Mouse (Mus musculus): Measurements from ENCODE around the gene 9930111J21Rik1. TPM values are rescaled to one million over a fixed set of nuclear protein-coding genes. Genes with fewer than 3 reads are reported as not detected.
"Not testable (repeated sequence)": the region's sequence is repeated elsewhere in the genome, so short reads cannot be mapped to it uniquely, and the experiment has no call there.

9930111J21Rik1 gene
- polyA plus RNA-seq, 1 experiment from 2014 or later: 0.77 TPM

GRCm38 (mm10) chr11:48902021-48902420 lies 77.2 kb downstream of the 9930111J21Rik1 start, which contains the start of gene Gm5431:
Gene Gm5431 (minus strand): TSS chr11:48902214.
- Histone ChIP-seq H3K4me1 (no peaks in the 10 kb centered on the region), H3K9ac (no peak within 1 kb of the TSS), H3K36me3 (no peaks in the 10 kb centered on the region), H3K27me3 (replicated peaks) (no peaks in the 10 kb centered on the region), H3K9me3 (no peaks in the 10 kb centered on the region), H3K4me3 (replicated peaks) (no peak within 1 kb of the TSS), H3K27ac (no peak within 1 kb of the TSS), H3K4me2 (no peak within 1 kb of the TSS)
- ATAC-seq (ENCODE audit: insufficient read depth, low FRiP score, low read depth): no peak
- WGBS: 35% methylated on average over 2 of the region's 2 CpGs

GRCm38 (mm10) chr11:48901567-48901930 lies 77.6 kb downstream of the 9930111J21Rik1 start:
- H3K9ac ChIP-seq; ATAC-seq (ENCODE audit: insufficient read depth, low FRiP score, low read depth); H3K9me3 ChIP-seq; H3K4me2 ChIP-seq; H3K4me3 ChIP-seq (replicated peaks); H3K36me3 ChIP-seq; H3K27ac ChIP-seq; H3K4me1 ChIP-seq; H3K27me3 ChIP-seq (replicated peaks): not testable (repeated sequence)
- WGBS: 87% methylated on average over 1 of the region's 1 CpGs

GRCm38 (mm10) chr11:48900654-48901566 lies 78.3 kb downstream of the 9930111J21Rik1 start:
- not testable (repeated sequence) for H3K27ac ChIP-seq; H3K4me1 ChIP-seq; H3K27me3 ChIP-seq (replicated peaks); H3K36me3 ChIP-seq; H3K9ac ChIP-seq; ATAC-seq (ENCODE audit: insufficient read depth, low FRiP score, low read depth); H3K9me3 ChIP-seq; H3K4me3 ChIP-seq (replicated peaks); H3K4me2 ChIP-seq
- WGBS: 75% methylated on average over 6 of the region's 6 CpGs

GRCm38 (mm10) chr11:48898812-48899431 lies 80.3 kb downstream of the 9930111J21Rik1 start:
- Histone ChIP-seq H3K36me3 (no peaks in the 10 kb centered on the region), H3K9me3 (no peaks in the 10 kb centered on the region), H3K4me2 (no peak overlapping the region), H3K4me3 (replicated peaks) (no peak overlapping the region), H3K27ac (no peak overlapping the region), H3K27me3 (replicated peaks) (no peaks in the 10 kb centered on the region), H3K4me1 (no peaks in the 10 kb centered on the region), H3K9ac (no peak overlapping the region)
- ATAC-seq (ENCODE audit: insufficient read depth, low FRiP score, low read depth): no peak
- WGBS: 67% methylated on average over 2 of the region's 2 CpGs

Other genes starting within 250 kb of the 9930111J21Rik1 start
- 732 and 736 TPM in 2 replicates for gene Rack1, start 179.1 kb downstream of the 9930111J21Rik1 start, polyA plus RNA-seq (2015; fragmentation: Nextera tagmentation; extraction: Ambion mirVana)
- gene Trim41, start 162.0 kb downstream of the 9930111J21Rik1 start, polyA plus RNA-seq (2015; fragmentation: Nextera tagmentation; extraction: Ambion mirVana): 5.0 and 6.7 TPM in 2 replicates
- 2.3 and 2.5 TPM in 2 replicates for gene Trim7, start 153.3 kb downstream of the 9930111J21Rik1 start, polyA plus RNA-seq (2015; fragmentation: Nextera tagmentation; extraction: Ambion mirVana)
- gene Gm12184, start 152.7 kb downstream of the 9930111J21Rik1 start, polyA plus RNA-seq (2015; fragmentation: Nextera tagmentation; extraction: Ambion mirVana): 10.3 and 16.4 TPM in 2 replicates
- gene Irgm1, start 107.7 kb downstream of the 9930111J21Rik1 start, polyA plus RNA-seq (2015; fragmentation: Nextera tagmentation; extraction: Ambion mirVana): 12.8 and 14.3 TPM in 2 replicates
- gene Gm5431, start 77.2 kb downstream of the 9930111J21Rik1 start, polyA plus RNA-seq (2015; fragmentation: Nextera tagmentation; extraction: Ambion mirVana): 0.24 and 0.37 TPM in 2 replicates
- 3.5 and 14.5 TPM in 2 replicates for gene Psme2b, start 33.2 kb downstream of the 9930111J21Rik1 start, polyA plus RNA-seq (2015; fragmentation: Nextera tagmentation; extraction: Ambion mirVana)
- gene Olfr56, start 509 bp downstream of the 9930111J21Rik1 start, polyA plus RNA-seq (2015; fragmentation: Nextera tagmentation; extraction: Ambion mirVana): not detected in 2 replicates
- gene Gm12185, start 12.8 kb upstream of the 9930111J21Rik1 start, polyA plus RNA-seq (2015; fragmentation: Nextera tagmentation; extraction: Ambion mirVana): 0.03 TPM in 1 of 2 replicates, not detected in the other
- gene Tgtp1, start 14.8 kb upstream of the 9930111J21Rik1 start, polyA plus RNA-seq (2015; fragmentation: Nextera tagmentation; extraction: Ambion mirVana): 1.3 and 2.0 TPM in 2 replicates
- 0.96 and 0.98 TPM in 2 replicates for gene 9930111J21Rik2, start 71.8 kb upstream of the 9930111J21Rik1 start, polyA plus RNA-seq (2015; fragmentation: Nextera tagmentation; extraction: Ambion mirVana)
- 0.14 and 1.1 TPM in 2 replicates for gene Tgtp2, start 84.8 kb upstream of the 9930111J21Rik1 start, polyA plus RNA-seq (2015; fragmentation: Nextera tagmentation; extraction: Ambion mirVana)
- 2.0 and 2.3 TPM in 2 replicates for gene Ifi47, start 97.2 kb upstream of the 9930111J21Rik1 start, polyA plus RNA-seq (2015; fragmentation: Nextera tagmentation; extraction: Ambion mirVana)
- gene Olfr1396, start 135.5 kb upstream of the 9930111J21Rik1 start, polyA plus RNA-seq (2015; fragmentation: Nextera tagmentation; extraction: Ambion mirVana): 0.14 TPM in 1 of 2 replicates, not detected in the other
- gene Olfr1395, start 162.9 kb upstream of the 9930111J21Rik1 start, polyA plus RNA-seq (2015; fragmentation: Nextera tagmentation; extraction: Ambion mirVana): not detected in 2 replicates
- gene Olfr1394, start 175.0 kb upstream of the 9930111J21Rik1 start, polyA plus RNA-seq (2015; fragmentation: Nextera tagmentation; extraction: Ambion mirVana): not detected in 2 replicates
- gene Btnl9, start 207.8 kb upstream of the 9930111J21Rik1 start, polyA plus RNA-seq (2015; fragmentation: Nextera tagmentation; extraction: Ambion mirVana): 1.7 and 2.5 TPM in 2 replicates
- 31.0 and 34.2 TPM in 2 replicates for gene Zfp62, start 223.9 kb upstream of the 9930111J21Rik1 start, polyA plus RNA-seq (2015; fragmentation: Nextera tagmentation; extraction: Ambion mirVana)

Data from stomach, embryonic 15.5 days (tissue).